Mouse (Mus musculus): ENCODE results near the gene Slc35g3.

DNA sequence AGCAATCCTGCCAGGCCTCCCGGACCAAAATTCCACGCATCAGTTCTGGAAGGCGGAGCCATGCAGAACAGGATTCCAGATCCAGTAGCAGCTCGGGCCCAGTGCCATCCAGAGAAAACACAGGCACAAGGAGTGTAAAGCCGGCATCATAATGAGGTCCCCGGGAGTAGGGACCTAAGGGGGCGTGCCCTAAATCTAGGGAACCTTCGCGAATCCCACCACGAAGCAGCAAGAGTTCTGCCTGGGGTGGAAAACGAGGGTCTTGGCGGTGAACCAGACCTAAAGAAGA is 42.8 kb upstream of the Slc35g3 start:
- TF ChIP-seq POLR2A (IDR thresholded peaks at IDR 0.05; ENCODE audit: insufficient read length, low read depth) (no peak), USF1 (IDR thresholded peaks at IDR 0.05; ENCODE audit: low read depth) (no peak), REST (IDR thresholded peaks at IDR 0.05; ENCODE audit: insufficient read depth, insufficient read length) (no peak), MYOG (IDR thresholded peaks at IDR 0.05; ENCODE audit: control insufficient read depth in 1 of 3, insufficient read depth in 1 of 3, insufficient read length in 2 of 3, low read depth in 2 of 3) (no peak), E2F4 (IDR thresholded peaks at IDR 0.05; ENCODE audit: insufficient read depth) (no peak), MAX (IDR thresholded peaks at IDR 0.05; ENCODE audit: low read depth) (no peak), TCF12 (IDR thresholded peaks at IDR 0.05; ENCODE audit: insufficient read depth, poor library complexity, severe bottlenecking) (no peak), TCF3 (IDR thresholded peaks at IDR 0.05; ENCODE audit: insufficient read length, low read depth) (no peak), SRF (IDR thresholded peaks at IDR 0.05; ENCODE audit: control insufficient read depth, insufficient read length, low read depth) (no peak), POLR2AphosphoS2 (IDR thresholded peaks at IDR 0.05; ENCODE audit: insufficient read length, low read depth) (no peak)

All from myocyte (in vitro differentiated cells).